Mouse (Mus musculus): ENCODE data around the gene Dppa3.
"Not testable (repeated sequence)": the region's sequence is repeated elsewhere in the genome, so short reads cannot be mapped to it uniquely, and the experiment has no call there.

Dppa3 gene

GRCm38 (mm10) chr6:122612426-122612825 is 13.8 kb upstream of the Dppa3 start:
- DNase-seq (ENCODE audit: low spot score): peak; percentile 58

DNA sequence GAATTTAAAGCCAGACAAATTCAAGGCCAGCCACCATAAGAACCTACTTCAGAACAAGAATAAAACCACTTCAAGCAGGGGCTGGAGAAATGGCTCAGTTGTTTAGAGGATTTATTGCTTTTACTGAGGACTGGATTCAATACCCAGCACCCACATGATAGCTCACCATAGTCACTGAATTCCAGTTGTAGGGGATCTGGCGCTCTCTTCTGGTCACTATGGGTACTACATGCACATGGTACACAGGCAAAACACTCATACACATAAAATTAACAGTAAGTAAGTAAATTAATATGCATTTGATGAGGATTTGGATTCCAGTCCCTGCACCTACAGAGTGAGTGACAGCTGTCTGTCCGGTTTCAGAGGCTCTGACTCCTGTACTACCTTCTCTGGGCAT is 12.2 kb upstream of the Dppa3 start:
- peak; percentile 63 for DNase-seq (ENCODE audit: low spot score)

DNA sequence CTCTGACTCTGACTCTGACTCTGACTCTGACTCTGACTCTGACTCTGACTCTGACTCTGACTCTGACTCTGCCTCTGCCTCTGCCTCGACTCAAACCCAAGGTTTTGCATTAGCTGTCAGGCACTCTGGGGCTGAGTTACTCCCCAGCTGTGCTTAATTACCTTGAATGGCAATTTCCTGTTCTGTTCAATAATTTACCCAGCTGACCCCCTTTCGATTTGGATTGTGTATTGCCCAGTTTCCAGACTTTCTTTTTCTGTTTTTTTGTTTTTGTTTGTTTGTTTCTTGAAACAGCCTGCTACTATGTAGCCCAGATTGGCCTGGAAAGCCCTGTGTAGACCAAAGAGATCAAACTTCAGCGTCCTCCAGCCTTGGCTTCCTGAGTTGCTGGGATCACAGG is 10.2 kb upstream of the Dppa3 start:
- DNase-seq (ENCODE audit: low spot score): no peak

GRCm38 (mm10) chr6:122621066-122621465 is 5.1 kb upstream of the Dppa3 start:
- DNase-seq (ENCODE audit: low spot score): no peak

- DNase-seq (ENCODE audit: low spot score): no peak
Observed at GRCm38 (mm10) chr6:122624480-122624879, 1.7 kb upstream of the Dppa3 start.

GRCm38 (mm10) chr6:122625156-122625555 is 1.1 kb upstream of the Dppa3 start:
- DNase-seq (ENCODE audit: low spot score): no peak

GRCm38 (mm10) chr6:122627469-122628108 is 1.4 kb downstream of the Dppa3 start:
- no peak for DNase-seq (ENCODE audit: low spot score)

- DNase-seq (ENCODE audit: low spot score): no peak
Observed at GRCm38 (mm10) chr6:122633411-122633810, 7.2 kb downstream of the Dppa3 start.

DNA sequence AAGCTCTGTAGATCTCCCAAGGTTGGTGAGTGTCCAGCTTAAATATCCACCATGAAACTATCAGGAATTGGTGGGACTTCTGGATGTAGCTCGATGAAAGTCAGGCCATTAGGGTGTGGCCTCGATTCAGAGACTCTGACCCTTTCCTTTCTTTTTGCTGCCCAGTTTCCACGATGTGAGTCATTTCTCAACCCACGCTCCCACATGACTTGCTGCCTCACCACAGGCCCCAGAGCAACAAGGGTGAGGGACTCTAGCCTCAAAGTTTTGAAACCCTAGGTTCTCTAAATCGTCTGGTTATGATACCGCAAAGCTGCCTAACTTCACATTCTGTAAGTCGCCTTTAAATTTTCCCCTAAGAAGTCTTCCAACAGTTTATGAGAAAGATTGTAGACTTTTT is 9.1 kb downstream of the Dppa3 start:
- DNase-seq (ENCODE audit: low spot score): no peak

DNA sequence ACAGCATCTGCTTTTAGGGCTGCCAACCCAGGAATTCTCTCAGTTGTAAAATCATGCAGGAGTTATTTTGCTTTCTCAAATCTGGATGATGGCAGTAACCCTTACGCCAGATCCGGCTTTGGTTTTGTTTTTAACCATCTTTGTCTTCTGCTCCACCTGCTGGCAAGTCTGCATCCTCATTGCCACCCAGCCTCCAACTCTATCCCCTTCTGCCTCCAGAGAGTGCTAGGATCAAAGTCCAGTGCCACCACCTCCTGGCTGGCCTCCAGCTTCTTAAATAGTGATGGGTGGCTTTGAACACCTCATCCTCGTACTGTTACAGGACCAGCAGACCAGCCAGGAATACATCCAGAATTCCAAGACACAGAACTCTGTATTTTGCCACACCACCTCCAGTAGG is 10.5 kb downstream of the Dppa3 start:
- no peak for DNase-seq (ENCODE audit: low spot score)

- not testable (repeated sequence) for DNase-seq (ENCODE audit: low spot score)
Observed at GRCm38 (mm10) chr6:122637566-122637965, 11.4 kb downstream of the Dppa3 start.

DNA sequence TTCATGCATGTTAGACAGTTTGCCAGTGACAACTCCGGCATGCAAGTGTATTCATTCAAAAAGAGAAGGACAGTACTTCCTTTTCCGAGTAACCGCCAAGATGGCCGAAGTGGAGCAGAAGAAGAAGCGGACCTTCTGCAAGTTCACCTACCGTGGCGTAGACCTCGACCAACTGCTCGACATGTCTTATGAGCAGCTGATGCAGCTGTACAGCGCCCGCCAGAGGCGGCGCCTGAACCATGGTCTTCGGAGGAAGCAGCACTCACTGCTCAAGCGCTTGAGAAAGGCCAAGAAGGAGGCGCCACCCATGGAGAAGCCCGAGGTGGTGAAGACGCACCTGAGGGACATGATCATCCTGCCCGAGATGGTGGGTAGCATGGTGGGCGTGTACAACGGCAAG is 18.0 kb downstream of the Dppa3 start:
- not testable (repeated sequence) for DNase-seq (ENCODE audit: low spot score)

GRCm38 (mm10) chr6:122649903-122650302 is 23.7 kb downstream of the Dppa3 start:
- DNase-seq (ENCODE audit: low spot score): no peak

GRCm38 (mm10) chr6:122650398-122650980 is 24.3 kb downstream of the Dppa3 start:
- DNase-seq (ENCODE audit: low spot score): no peak

DNA sequence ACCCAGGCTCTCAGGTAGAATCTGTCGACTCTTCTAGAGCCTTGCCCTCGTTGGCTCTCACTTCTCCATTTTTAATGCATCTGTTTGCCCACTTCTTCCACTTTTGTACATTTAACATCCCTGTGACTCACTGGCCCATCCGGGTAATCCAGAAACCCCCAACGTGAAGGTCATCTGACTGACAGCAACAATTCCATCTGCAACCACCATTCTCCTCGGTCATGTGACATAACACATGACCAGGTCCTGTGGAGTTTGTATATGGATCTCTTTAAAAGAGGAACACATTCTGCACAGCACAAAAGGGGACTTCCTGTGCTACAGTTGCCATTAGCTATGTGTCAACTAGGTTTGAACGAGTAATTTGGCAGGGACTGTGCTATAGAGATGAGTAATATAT is 28.1 kb downstream of the Dppa3 start:
- DNase-seq (ENCODE audit: low spot score): no peak

GRCm38 (mm10) chr6:122657630-122658029 is 31.4 kb downstream of the Dppa3 start:
- no peak for DNase-seq (ENCODE audit: low spot score)

DNA sequence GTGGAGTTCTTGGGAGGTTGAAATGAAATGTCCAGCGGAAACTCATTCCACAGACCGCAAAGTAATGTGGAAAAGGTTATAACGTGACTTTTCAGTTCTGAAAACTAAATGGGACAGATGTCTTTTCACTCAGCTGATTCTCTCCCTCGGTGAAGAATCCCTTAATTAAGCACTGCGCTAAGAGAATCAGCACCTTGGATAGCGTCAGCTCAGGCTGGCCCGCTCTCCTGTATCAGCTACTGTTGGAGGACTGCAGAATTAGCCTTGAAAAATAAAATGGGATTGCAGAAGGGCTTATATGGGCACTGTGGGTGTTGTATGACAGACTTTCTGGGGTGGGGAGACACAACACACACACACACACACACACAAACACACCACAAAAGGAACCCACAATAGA is 33.4 kb downstream of the Dppa3 start:
- DNase-seq (ENCODE audit: low spot score): peak; percentile 31

GRCm38 (mm10) chr6:122660601-122661379 is 34.6 kb downstream of the Dppa3 start:
- peak; percentile 26 for DNase-seq (ENCODE audit: low spot score)

DNA sequence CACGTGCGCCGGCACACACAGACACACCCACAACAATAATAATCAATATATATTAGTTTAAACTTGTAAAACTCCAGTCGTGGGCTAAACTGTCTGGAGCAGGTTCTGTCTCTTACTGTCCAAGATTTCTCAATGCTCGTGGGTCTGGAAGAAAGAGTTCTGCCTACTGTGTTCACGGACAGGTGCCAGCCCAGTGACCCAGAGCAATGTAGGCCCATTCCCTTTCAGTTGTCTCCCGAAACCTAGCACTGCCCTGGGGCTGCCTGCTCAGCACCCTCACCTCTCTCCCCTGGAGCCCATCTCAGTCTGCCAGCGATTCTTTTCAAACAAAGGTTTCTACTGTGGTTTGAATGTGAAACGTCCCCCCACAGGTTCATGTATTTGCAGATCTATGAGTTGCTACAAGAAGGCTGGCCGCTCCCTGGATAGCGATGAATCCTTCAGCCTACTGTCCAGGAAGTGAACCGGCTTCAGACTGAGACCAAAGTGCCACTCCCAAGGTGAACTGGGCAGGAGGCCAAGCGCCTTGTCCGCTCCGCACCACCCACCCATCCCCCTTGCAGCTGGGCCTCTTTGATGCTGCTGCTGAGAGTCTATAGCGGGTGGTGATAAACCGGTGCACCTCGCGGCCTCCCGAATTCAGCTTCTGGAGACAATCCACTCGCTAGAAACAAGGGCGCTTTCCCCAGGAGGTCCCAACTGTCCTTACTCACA is 36.5 kb downstream of the Dppa3 start:
- no peak for DNase-seq (ENCODE audit: low spot score)

GRCm38 (mm10) chr6:122663596-122664206 is 37.5 kb downstream of the Dppa3 start:
- no peak for DNase-seq (ENCODE audit: low spot score)

- no peak for DNase-seq (ENCODE audit: low spot score)
Observed at GRCm38 (mm10) chr6:122665866-122666265, 39.7 kb downstream of the Dppa3 start.

DNA sequence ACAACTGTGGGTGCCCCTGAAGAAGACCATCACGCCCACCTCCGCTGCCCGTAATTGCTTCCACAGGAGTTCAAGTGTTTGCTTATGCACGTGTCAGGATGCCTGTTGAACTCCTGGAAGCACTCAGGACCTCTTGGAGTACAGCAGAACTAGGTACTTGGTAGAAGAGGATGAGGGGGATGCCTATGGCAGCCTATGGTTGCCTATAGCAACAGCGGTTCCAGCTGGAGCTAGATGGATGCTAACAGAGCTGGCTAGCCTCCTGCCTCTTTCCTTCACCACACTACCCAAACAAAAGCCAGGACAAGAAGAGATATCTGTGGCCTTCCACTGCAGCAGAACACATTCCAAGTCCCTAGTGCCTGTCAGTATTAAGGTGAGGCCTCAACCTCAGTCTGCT is 41.5 kb downstream of the Dppa3 start:
- no peak for DNase-seq (ENCODE audit: low spot score)

All from c-Kit-positive CD71-positive TER-119-positive erythroid progenitor cells, embryonic 14.5 days (primary cell).